In the genomic region with DNA sequence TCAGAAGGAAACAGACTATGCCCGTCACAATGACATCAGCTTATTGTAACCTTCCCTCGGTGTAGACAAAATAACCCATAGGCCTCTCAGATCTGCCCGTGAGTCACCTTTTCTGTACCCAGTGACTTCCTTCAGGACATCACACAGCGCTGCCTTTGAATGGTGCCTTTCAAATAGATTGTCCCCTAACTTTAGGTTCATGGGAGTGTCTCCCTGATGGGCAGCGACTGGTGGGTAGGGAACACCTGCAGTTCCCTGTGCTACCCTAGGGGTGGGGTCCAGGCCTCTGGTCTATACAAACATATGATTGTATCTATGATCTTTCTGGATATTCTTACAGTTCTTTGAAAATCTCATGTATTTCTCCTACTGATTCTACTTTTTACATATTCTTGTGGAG, we compare ENCODE assay signal across 24 mouse cellular contexts.
"Had no signal": no experiment of that assay in that cellular context is flagged by ENCODE, and none has a peak within 500 bp of the region (broad histone marks: within the 10 kb centered on the region; RNA-seq: fewer than 3 reads in every experiment).

No protein-coding gene starts in this region.

- H3K4me2 ChIP-seq: heart, embryonic 12.5 days; hindbrain, embryonic 13.5 days; hindbrain, embryonic 15.5 days; kidney, embryonic 15.5 days; limb, embryonic 13.5 days; limb, embryonic 15.5 days; liver, embryonic 12.5 days had no signal

- H3K36me3 ChIP-seq: heart, embryonic 10.5 days; heart, embryonic 12.5 days; hindbrain, embryonic 13.5 days; hindbrain, embryonic 15.5 days; kidney, embryonic 15.5 days; limb, embryonic 13.5 days; limb, embryonic 15.5 days; liver, embryonic 12.5 days had no signal

- H3K4me1 ChIP-seq: hindbrain, embryonic 13.5 days; hindbrain, embryonic 15.5 days; kidney, embryonic 15.5 days; liver, embryonic 12.5 days had no signal

- H3K27ac ChIP-seq: gastrocnemius, adult 2 months; heart, embryonic 10.5 days; hindbrain, embryonic 13.5 days; hindbrain, embryonic 15.5 days; hindbrain, postnatal 0 days; kidney, embryonic 15.5 days; kidney, postnatal 0 days; limb, embryonic 13.5 days; limb, embryonic 15.5 days; liver, embryonic 12.5 days; liver, embryonic 14.5 days had no signal

- H3K4me3 ChIP-seq: gastrocnemius, adult 2 months; heart, embryonic 10.5 days; heart, embryonic 12.5 days; hindbrain, embryonic 13.5 days; hindbrain, embryonic 15.5 days; kidney, embryonic 15.5 days; limb, embryonic 13.5 days; limb, embryonic 15.5 days; liver, embryonic 12.5 days had no signal

- DNase-seq: gastrocnemius, adult 2 months; gastrocnemius, postnatal 10 days; gastrocnemius, postnatal 25 days; heart, adult 18-20 months; heart, postnatal 14 days; heart, postnatal 36 days; kidney, adult 11 months; kidney, adult 2 months; kidney, adult 9 months; kidney, postnatal 14 days; kidney, postnatal 36 days; layer of hippocampus, adult 9-11 months; layer of hippocampus, postnatal 36 days had no signal

- ATAC-seq: hindbrain, postnatal 0 days; liver, embryonic 12.5 days had no signal

- H3K27me3 ChIP-seq: hindbrain, embryonic 13.5 days; hindbrain, embryonic 15.5 days; liver, embryonic 12.5 days had no signal

- H3K9ac ChIP-seq: heart, embryonic 12.5 days; hindbrain, embryonic 13.5 days; hindbrain, embryonic 15.5 days; kidney, embryonic 15.5 days; limb, embryonic 13.5 days; limb, embryonic 15.5 days; liver, embryonic 12.5 days; liver, embryonic 14.5 days had no signal

- H3K9me3 ChIP-seq: heart, embryonic 10.5 days; heart, embryonic 12.5 days; hindbrain, embryonic 13.5 days; hindbrain, embryonic 15.5 days; kidney, embryonic 15.5 days; limb, embryonic 13.5 days; limb, embryonic 15.5 days; liver, embryonic 12.5 days had no signal
